Mouse (Mus musculus) cerebellum, adult (tissue): Measurements from ENCODE around the gene Eno2.

Experiments used
- ATAC-seq: cut with Nextera tagmentation; 2 replicates; pipeline ENCODE4 v1.9.2; 2017; ENCODE audit warnings: mild to moderate bottlenecking, moderate library complexity, mixed read lengths; ENCODE audit not compliant: insufficient number of reproducible peaks, low FRiP score, low TSS enrichment

Eno2 gene

GRCm38 (mm10) chr6:124742839-124743514, 26.5 kb downstream of the Eno2 start:
- no peak for ATAC-seq

- no peak for ATAC-seq
Observed at GRCm38 (mm10) chr6:124741842-124742241, 27.6 kb downstream of the Eno2 start.

- ATAC-seq, result peak; percentile 33
Observed at GRCm38 (mm10) chr6:124740888-124741761, 28.3 kb downstream of the Eno2 start, which contains the start of gene Grcc10. Grcc10 (minus strand) TSS chr6:124741374.

GRCm38 (mm10) chr6:124740211-124740887, 29.1 kb downstream of the Eno2 start:
- ATAC-seq, result peak; percentile 18; the same call in 1 of the 2 replicates

- ATAC-seq, result no peak
Observed at GRCm38 (mm10) chr6:124739231-124739796, 30.2 kb downstream of the Eno2 start.

- ATAC-seq, result no peak
Observed at GRCm38 (mm10) chr6:124738511-124739023, 30.9 kb downstream of the Eno2 start, which contains the start of gene Ptpn6. Ptpn6 (minus strand) TSS chr6:124738714.

- no peak for ATAC-seq
Observed at GRCm38 (mm10) chr6:124737040-124737439, 32.4 kb downstream of the Eno2 start.

GRCm38 (mm10) chr6:124734417-124734816, 35.1 kb downstream of the Eno2 start:
- no peak for ATAC-seq

GRCm38 (mm10) chr6:124732476-124733370, 36.8 kb downstream of the Eno2 start:
- ATAC-seq, result no peak

- ATAC-seq, result no peak
Observed at GRCm38 (mm10) chr6:124731038-124731437, 38.4 kb downstream of the Eno2 start.

- no peak for ATAC-seq
Observed at GRCm38 (mm10) chr6:124729850-124730705, 39.4 kb downstream of the Eno2 start.

- ATAC-seq, result no peak
Observed at GRCm38 (mm10) chr6:124728621-124729020, 40.9 kb downstream of the Eno2 start.

- no peak for ATAC-seq
Observed at GRCm38 (mm10) chr6:124724472-124724871, 45.0 kb downstream of the Eno2 start.

GRCm38 (mm10) chr6:124723541-124723940, 45.9 kb downstream of the Eno2 start:
- no peak for ATAC-seq

GRCm38 (mm10) chr6:124722876-124723473, 46.5 kb downstream of the Eno2 start:
- ATAC-seq, result no peak

GRCm38 (mm10) chr6:124720904-124721303, 48.6 kb downstream of the Eno2 start:
- no peak for ATAC-seq

- no peak for ATAC-seq
Observed at GRCm38 (mm10) chr6:124719354-124719978, 50.0 kb downstream of the Eno2 start.

GRCm38 (mm10) chr6:124718703-124719102, 50.8 kb downstream of the Eno2 start:
- ATAC-seq, result no peak
